Mouse (Mus musculus): ENCODE results near the gene Sh2d4b. TPM values are rescaled to one million over a fixed set of nuclear protein-coding genes. Genes with fewer than 3 reads are reported as not detected.

Sh2d4b gene
- polyA plus RNA-seq, 1 experiment from 2014 or later: 0.46 TPM

- Histone ChIP-seq H3K27ac (ENCODE audit: low read depth) (0 out of 2 replicates have a peak overlapping the region, but pooled peaks have one; percentile 43), H3K9me3 (ENCODE audit: control insufficient read depth, low read length) (no peaks in the 10 kb centered on the region), H3K4me1 (replicated peaks; ENCODE audit: control insufficient read depth, insufficient read depth, low read length) (peaks cover 14% of the 10 kb centered on the region; the same call in 1 of the 2 replicates), H3K4me3 (ENCODE audit: low read depth, low read length) (no peak overlapping the region), H3K4me2 (ENCODE audit: low read length) (no peak overlapping the region), H3K9ac (ENCODE audit: low read length) (no peak overlapping the region), H3K36me3 (ENCODE audit: control insufficient read depth, insufficient read depth, low read length) (peaks cover 25% of the 10 kb centered on the region), H3K27me3 (replicated peaks; ENCODE audit: control insufficient read depth, insufficient read depth, low read length) (no peaks in the 10 kb centered on the region)
- ATAC-seq (replicated peaks; ENCODE audit: low FRiP score, low TSS enrichment, low read depth) (peak; percentile 50; the same call in 1 of the 2 replicates), DNase-seq (ENCODE audit: low spot score) (no peak)
- 69% methylated on average over 12 of the region's 12 CpGs for WGBS
These were observed 9.4 kb upstream of the Sh2d4b start for GRCm38 (mm10) chr14:40902307-40903055.

GRCm38 (mm10) chr14:40900267-40900666, 7.2 kb upstream of the Sh2d4b start:
- Histone ChIP-seq H3K9ac (ENCODE audit: low read length) (no peak overlapping the region), H3K4me1 (replicated peaks; ENCODE audit: control insufficient read depth, insufficient read depth, low read length) (peaks cover 14% of the 10 kb centered on the region; the same call in 1 of the 2 replicates), H3K27me3 (replicated peaks; ENCODE audit: control insufficient read depth, insufficient read depth, low read length) (no peaks in the 10 kb centered on the region), H3K4me3 (ENCODE audit: low read depth, low read length) (no peak overlapping the region), H3K36me3 (ENCODE audit: control insufficient read depth, insufficient read depth, low read length) (peaks cover 3% of the 10 kb centered on the region; the same call in 1 of the 2 replicates), H3K27ac (ENCODE audit: low read depth) (no peak overlapping the region), H3K9me3 (ENCODE audit: control insufficient read depth, low read length) (no peaks in the 10 kb centered on the region), H3K4me2 (ENCODE audit: low read length) (no peak overlapping the region)
- DNase-seq (ENCODE audit: low spot score) (peak; percentile 44), ATAC-seq (replicated peaks; ENCODE audit: low FRiP score, low TSS enrichment, low read depth) (no peak)
- WGBS: 71% methylated on average over 2 of the region's 2 CpGs

GRCm38 (mm10) chr14:40897916-40898315, 4.8 kb upstream of the Sh2d4b start:
- ATAC-seq (replicated peaks; ENCODE audit: low FRiP score, low TSS enrichment, low read depth) (no peak), DNase-seq (ENCODE audit: low spot score) (peak; percentile 46)
- Histone ChIP-seq H3K4me3 (ENCODE audit: low read depth, low read length) (no peak overlapping the region), H3K4me2 (ENCODE audit: low read length) (no peak overlapping the region), H3K27me3 (replicated peaks; ENCODE audit: control insufficient read depth, insufficient read depth, low read length) (no peaks in the 10 kb centered on the region), H3K9ac (ENCODE audit: low read length) (no peak overlapping the region), H3K9me3 (ENCODE audit: control insufficient read depth, low read length) (no peaks in the 10 kb centered on the region), H3K27ac (ENCODE audit: low read depth) (no peak overlapping the region), H3K4me1 (replicated peaks; ENCODE audit: control insufficient read depth, insufficient read depth, low read length) (peaks cover 1% of the 10 kb centered on the region; the same call in 1 of the 2 replicates), H3K36me3 (ENCODE audit: control insufficient read depth, insufficient read depth, low read length) (no peaks in the 10 kb centered on the region)
- WGBS: 72% methylated on average over 3 of the region's 3 CpGs

DNA sequence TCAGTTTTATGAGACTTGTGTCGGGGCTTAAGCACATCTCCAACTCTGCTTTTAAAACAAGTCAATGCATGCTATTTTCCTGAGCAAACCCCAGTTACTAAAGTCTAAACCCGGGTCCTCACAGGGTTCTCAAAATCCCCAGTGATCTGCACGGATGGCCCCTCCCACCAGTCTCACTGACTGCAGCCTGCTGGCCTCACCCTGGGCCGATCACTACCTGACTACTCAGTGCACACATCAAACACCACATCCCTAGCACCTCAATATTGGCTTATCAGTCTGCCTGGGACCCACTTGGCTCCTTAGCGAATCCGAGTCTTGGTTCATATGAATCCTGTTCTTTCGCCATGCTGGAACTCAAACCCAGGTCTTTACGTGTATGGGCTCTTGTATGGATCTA, 2.6 kb upstream of the Sh2d4b start:
- H3K4me1 ChIP-seq (replicated peaks; ENCODE audit: control insufficient read depth, insufficient read depth, low read length): no peaks in the 10 kb centered on the region

DNA sequence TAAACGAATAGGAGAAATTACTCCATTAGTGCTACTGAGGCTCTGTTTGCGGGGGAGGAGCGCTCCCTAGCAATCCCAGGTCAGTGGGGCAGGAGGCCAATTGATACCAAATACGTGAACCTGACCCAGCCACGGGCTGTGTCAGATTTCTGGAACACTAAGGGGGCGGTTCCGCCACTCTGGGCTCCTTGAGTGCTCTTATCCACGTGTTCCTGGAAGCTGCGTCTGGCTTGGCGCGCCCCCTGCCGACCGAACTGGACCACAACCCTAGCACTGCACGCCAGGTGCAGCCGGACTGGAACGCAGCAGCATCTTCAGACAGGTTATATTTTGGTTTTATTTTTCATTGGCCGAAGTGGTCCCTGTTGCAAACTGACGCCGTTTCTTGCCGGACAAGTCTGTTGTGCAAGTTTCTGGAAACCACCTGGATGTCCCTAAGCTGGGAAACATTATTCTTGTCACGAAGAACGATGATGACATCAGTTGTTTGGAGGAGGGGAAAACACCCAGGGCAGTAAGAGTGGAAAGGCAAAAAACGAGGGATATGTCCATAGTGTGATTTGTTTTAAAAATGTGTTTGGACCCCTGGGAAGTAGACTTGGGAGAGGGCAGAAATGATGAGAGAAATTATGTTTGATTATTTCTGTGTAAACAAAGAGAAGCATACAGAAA, 1.6 kb upstream of the Sh2d4b start:
- 10% methylated on average over 23 of the region's 23 CpGs for WGBS
- Histone ChIP-seq H3K4me2 (ENCODE audit: low read length) (peak overlapping the region; percentile 39), H3K27me3 (replicated peaks; ENCODE audit: control insufficient read depth, insufficient read depth, low read length) (no peaks in the 10 kb centered on the region), H3K9ac (ENCODE audit: low read length) (no peak overlapping the region), H3K4me3 (ENCODE audit: low read depth, low read length) (no peak overlapping the region), H3K36me3 (ENCODE audit: control insufficient read depth, insufficient read depth, low read length) (no peaks in the 10 kb centered on the region), H3K27ac (ENCODE audit: low read depth) (no peak overlapping the region), H3K9me3 (ENCODE audit: control insufficient read depth, low read length) (no peaks in the 10 kb centered on the region), H3K4me1 (replicated peaks; ENCODE audit: control insufficient read depth, insufficient read depth, low read length) (no peaks in the 10 kb centered on the region)
- ATAC-seq (replicated peaks; ENCODE audit: low FRiP score, low TSS enrichment, low read depth) (peak; percentile 81), DNase-seq (ENCODE audit: low spot score) (peak; percentile 92)

More for the DNA sequence above, 2.6 kb upstream of the Sh2d4b start:
- Histone ChIP-seq H3K9ac (ENCODE audit: low read length) (no peak overlapping the region), H3K4me2 (ENCODE audit: low read length) (no peak overlapping the region), H3K36me3 (ENCODE audit: control insufficient read depth, insufficient read depth, low read length) (no peaks in the 10 kb centered on the region), H3K4me3 (ENCODE audit: low read depth, low read length) (no peak overlapping the region), H3K9me3 (ENCODE audit: control insufficient read depth, low read length) (no peaks in the 10 kb centered on the region), H3K27me3 (replicated peaks; ENCODE audit: control insufficient read depth, insufficient read depth, low read length) (no peaks in the 10 kb centered on the region), H3K27ac (ENCODE audit: low read depth) (no peak overlapping the region)
- peak; percentile 45 for DNase-seq (ENCODE audit: low spot score)
- 70% methylated on average over 8 of the region's 8 CpGs for WGBS
- ATAC-seq (replicated peaks; ENCODE audit: low FRiP score, low TSS enrichment, low read depth): no peak

DNA sequence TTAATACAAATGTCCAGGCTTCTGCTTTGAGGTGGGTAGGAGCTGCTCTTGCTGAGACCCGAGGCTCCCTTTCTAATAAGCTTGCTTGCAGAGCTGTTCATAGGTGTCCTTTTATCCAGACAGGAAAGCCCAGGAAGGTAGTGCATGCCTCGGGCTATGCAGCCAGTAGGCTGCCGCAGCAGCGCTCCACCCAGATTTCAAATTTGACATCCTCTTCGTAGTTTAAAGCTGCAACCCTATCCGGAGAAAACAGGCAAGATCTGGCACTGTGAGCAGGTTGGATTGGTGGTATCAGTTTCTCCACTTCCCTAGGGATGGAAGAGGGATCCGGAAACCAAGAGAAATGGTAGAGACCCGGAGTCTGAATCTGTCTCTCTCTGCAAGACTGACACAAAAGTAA, 818 bp upstream of the Sh2d4b start:
- H3K27ac ChIP-seq (ENCODE audit: low read depth): no peak overlapping the region

DNA sequence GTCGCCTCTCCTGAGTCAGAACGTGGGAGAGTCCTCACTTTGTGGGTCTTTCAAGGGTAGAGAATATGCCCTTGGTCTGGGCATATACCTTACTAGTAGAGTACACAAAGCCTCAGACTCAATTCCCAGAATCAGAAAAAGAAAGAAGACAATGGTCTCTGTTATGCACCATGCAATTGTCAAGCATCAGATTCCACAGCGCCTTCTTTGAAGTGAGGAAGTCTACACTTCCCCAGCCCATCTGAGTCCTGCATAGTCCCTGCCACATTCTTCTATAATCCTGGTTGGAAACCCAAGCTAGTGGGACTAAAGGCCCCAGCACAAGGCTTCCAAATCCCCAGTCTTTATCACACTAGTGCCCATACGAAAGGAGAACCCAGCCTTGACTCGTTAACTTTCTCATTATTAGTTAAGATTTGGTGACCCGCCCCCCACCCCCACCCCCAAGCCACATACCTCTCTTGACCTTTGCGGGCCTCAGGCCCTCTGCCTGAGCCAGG, 690 bp downstream of the Sh2d4b start:
- no peak overlapping the region for H3K9ac ChIP-seq (ENCODE audit: low read length)

More for the DNA sequence above, 818 bp upstream of the Sh2d4b start:
- H3K9me3 ChIP-seq (ENCODE audit: control insufficient read depth, low read length): no peaks in the 10 kb centered on the region
- DNase-seq (ENCODE audit: low spot score): peak; percentile 51
- H3K4me3 ChIP-seq (ENCODE audit: low read depth, low read length): no peak overlapping the region
- no peaks in the 10 kb centered on the region for H3K4me1 ChIP-seq (replicated peaks; ENCODE audit: control insufficient read depth, insufficient read depth, low read length)
- WGBS: 68% methylated on average over 8 of the region's 8 CpGs
- no peaks in the 10 kb centered on the region for H3K36me3 ChIP-seq (ENCODE audit: control insufficient read depth, insufficient read depth, low read length)
- no peak overlapping the region for H3K4me2 ChIP-seq (ENCODE audit: low read length)
- H3K9ac ChIP-seq (ENCODE audit: low read length): no peak overlapping the region
- no peak for ATAC-seq (replicated peaks; ENCODE audit: low FRiP score, low TSS enrichment, low read depth)
- H3K27me3 ChIP-seq (replicated peaks; ENCODE audit: control insufficient read depth, insufficient read depth, low read length): no peaks in the 10 kb centered on the region

GRCm38 (mm10) chr14:40891506-40891905, 1.6 kb downstream of the Sh2d4b start:
- H3K27me3 ChIP-seq (replicated peaks; ENCODE audit: control insufficient read depth, insufficient read depth, low read length): no peaks in the 10 kb centered on the region
- ATAC-seq (replicated peaks; ENCODE audit: low FRiP score, low TSS enrichment, low read depth) (no peak), DNase-seq (ENCODE audit: low spot score) (no peak)
- no peak overlapping the region for H3K4me3 ChIP-seq (ENCODE audit: low read depth, low read length)
- WGBS: 88% methylated on average over 4 of the region's 4 CpGs
- H3K4me2 ChIP-seq (ENCODE audit: low read length): no peak overlapping the region
- H3K9ac ChIP-seq (ENCODE audit: low read length): no peak overlapping the region
- H3K27ac ChIP-seq (ENCODE audit: low read depth): no peak overlapping the region
- H3K36me3 ChIP-seq (ENCODE audit: control insufficient read depth, insufficient read depth, low read length): no peaks in the 10 kb centered on the region
- H3K4me1 ChIP-seq (replicated peaks; ENCODE audit: control insufficient read depth, insufficient read depth, low read length): no peaks in the 10 kb centered on the region
- H3K9me3 ChIP-seq (ENCODE audit: control insufficient read depth, low read length): no peaks in the 10 kb centered on the region

More for the DNA sequence above, 690 bp downstream of the Sh2d4b start:
- H3K27ac ChIP-seq (ENCODE audit: low read depth): no peak overlapping the region
- H3K9me3 ChIP-seq (ENCODE audit: control insufficient read depth, low read length): no peaks in the 10 kb centered on the region
- H3K4me1 ChIP-seq (replicated peaks; ENCODE audit: control insufficient read depth, insufficient read depth, low read length): no peaks in the 10 kb centered on the region
- ATAC-seq (replicated peaks; ENCODE audit: low FRiP score, low TSS enrichment, low read depth): no peak
- H3K27me3 ChIP-seq (replicated peaks; ENCODE audit: control insufficient read depth, insufficient read depth, low read length): no peaks in the 10 kb centered on the region
- H3K4me3 ChIP-seq (ENCODE audit: low read depth, low read length): no peak overlapping the region
- no peaks in the 10 kb centered on the region for H3K36me3 ChIP-seq (ENCODE audit: control insufficient read depth, insufficient read depth, low read length)
- no peak for DNase-seq (ENCODE audit: low spot score)
- 89% methylated on average over 7 of the region's 7 CpGs for WGBS
- H3K4me2 ChIP-seq (ENCODE audit: low read length): no peak overlapping the region

Measured in intestine, embryonic 14.5 days (tissue).